Mouse (Mus musculus) liver, adult (tissue): Measurements from ENCODE around the gene Taok3.

Experiments
- GATA4 ChIP-seq: IDR thresholded peaks from 2 replicates; pipeline ENCODE4 v1.6.1; 2014; ENCODE audit warnings: mild to moderate bottlenecking, low read length; ENCODE audit not compliant: insufficient replicate concordance

Taok3 gene

DNA sequence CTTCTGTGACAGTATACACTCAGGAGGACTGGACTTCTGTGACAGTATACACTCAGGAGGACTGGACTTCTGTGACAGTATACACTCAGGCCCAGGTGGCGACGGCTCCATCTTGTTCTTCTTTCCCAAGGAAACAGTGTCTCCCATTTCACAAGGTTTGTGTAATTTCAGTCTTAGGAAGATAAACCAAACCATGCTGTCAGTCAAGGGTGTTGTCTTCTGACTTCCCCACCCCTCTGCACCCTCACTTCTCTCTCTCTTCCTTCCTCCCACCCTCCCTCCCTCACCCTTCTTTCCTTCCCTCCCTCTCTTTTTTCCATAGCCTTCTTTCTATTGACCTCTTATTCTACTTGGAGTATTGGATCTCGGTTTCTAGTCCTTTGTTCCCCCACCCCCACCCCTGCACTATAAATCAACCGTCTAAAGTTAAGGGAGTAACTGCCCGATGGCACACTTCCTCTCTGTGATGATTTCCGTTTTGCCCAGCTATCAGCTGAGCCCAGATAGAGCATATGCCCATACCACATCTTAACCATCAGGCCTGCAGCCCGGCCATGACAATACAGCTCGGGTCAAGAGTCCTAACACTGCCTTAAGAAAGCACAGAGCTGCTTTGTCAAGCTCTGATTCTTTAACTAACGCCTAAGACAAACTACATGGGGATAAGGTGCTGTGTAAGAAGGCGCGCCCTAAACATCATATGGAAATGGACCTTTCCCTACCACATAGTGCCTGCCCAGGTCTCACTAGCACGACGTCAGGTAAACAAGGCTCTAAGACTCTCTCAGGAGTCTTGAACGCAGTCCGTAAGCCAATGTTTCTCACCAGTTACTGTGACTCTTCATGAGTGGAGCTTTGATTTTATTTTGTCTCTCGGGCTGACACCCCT is 29.4 kb downstream of the Taok3 start:
- TF ChIP-seq GATA4: no peak

GRCm38 (mm10) chr5:117150068-117150467 is 30.1 kb downstream of the Taok3 start:
- no peak for TF ChIP-seq GATA4

DNA sequence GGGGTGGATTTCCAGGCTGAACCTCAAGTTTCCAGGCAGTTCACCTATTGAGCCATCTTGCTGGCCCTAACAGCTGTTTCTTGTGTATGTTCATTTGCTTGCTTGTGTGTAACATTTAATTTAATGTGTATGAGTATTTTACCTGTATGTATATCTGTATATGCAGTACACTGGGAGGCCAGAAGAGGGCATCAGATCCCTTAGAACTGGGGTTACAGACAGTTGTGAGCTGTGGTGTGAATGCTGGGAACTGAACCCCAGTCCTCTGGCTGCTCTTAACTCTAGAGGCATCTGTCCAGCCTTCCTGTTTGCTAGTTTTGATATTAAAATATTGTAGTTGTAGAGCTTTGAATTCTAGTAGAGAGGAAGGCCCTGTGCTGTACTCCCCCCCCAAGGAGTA is 33.0 kb downstream of the Taok3 start:
- TF ChIP-seq GATA4: no peak

GRCm38 (mm10) chr5:117153527-117154091 is 33.7 kb downstream of the Taok3 start:
- no peak for TF ChIP-seq GATA4

DNA sequence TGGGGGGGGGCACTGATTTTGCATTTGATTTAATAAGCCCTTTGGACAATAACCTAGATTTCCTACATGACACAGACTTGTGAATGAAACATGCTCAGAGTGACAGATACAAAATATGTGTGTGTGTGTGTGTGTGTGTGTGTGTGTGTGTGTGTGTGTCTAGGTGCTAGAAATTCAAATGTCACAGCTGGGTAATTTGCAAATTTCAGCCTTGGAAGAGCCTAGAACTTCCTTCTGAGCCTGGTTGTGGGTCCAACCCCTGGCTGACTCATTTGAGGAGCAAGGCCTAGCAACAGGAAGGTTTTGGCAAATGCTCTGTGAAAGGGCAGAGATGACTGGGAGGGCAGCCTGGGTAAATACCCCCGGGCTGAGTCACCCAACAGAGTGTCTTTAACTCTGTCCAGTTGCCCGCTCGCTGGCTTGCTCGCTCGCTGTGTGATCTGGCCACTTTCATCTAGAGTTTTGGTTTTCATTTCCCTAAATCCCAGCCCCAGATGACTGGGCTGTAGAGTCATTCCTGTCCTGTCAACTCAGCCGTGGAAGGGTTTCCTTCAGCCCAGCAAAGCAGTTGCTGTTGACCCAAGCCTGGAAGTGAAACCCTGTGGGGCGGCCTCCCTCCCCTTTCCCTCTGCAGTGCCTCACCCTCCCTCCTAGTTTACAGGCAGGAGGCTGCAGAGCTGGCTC is 38.5 kb downstream of the Taok3 start:
- TF ChIP-seq GATA4: no peak

- no peak for TF ChIP-seq GATA4
Observed at GRCm38 (mm10) chr5:117159326-117159725, 39.4 kb downstream of the Taok3 start.

GRCm38 (mm10) chr5:117159805-117160291 is 39.9 kb downstream of the Taok3 start:
- TF ChIP-seq GATA4: no peak

DNA sequence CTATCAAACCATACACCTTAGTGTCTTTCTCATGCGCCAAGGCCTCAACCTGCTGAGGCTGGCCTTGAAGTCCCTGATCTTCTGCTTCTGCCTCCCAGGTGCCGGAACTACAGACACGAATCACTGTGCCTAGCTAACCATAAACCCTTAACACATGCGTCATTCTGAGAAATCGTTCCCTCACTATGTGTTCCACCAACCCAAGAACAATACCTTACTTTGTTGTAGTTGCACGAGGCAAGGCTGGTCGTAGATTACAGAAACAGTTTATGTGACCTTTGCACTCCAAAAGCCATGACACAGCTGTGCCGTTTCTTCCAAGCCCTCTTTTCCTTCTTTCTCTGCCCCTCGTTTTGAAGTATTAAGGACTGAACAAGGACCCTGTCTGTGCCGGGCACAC is 40.6 kb downstream of the Taok3 start:
- no peak for TF ChIP-seq GATA4

DNA sequence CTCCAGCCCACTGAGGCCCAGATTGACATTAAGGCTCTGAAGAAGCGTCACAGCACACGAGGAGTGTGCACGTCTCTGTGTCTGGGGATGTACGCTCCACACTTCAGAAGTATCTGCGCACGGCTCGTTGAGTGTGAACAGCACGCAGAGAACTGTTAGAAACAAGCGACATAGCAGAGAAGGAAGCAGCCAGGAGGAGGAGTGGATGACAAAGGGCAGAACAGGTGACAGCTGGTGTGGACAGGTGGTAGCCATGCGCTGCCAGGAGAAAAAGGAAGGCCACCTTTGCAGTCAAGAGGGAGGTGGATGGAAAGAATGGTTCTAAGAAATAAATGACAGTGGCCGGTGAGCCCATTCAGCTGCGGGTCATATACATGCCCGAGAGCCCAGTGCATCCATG is 43.9 kb downstream of the Taok3 start:
- TF ChIP-seq GATA4: no peak

DNA sequence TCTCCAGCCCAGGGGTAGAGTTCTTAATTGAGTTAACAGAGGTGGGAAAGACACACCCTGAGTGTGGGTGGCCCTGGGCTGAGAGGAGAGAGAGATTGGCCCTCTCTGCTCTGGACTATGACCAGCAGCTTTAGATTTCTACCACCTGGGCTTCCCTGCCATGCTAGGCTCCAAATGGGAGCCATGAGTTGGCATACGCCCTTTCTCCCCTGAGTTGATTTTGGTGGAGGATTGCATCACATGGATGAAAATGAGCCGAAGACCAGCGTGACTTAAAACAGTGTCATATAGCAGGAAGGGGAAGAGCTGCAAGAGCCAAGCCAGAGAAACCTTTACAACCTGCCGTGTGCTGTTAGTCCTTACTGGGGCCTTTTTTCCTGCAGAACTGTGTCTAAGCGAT is 44.6 kb downstream of the Taok3 start:
- no peak for TF ChIP-seq GATA4

DNA sequence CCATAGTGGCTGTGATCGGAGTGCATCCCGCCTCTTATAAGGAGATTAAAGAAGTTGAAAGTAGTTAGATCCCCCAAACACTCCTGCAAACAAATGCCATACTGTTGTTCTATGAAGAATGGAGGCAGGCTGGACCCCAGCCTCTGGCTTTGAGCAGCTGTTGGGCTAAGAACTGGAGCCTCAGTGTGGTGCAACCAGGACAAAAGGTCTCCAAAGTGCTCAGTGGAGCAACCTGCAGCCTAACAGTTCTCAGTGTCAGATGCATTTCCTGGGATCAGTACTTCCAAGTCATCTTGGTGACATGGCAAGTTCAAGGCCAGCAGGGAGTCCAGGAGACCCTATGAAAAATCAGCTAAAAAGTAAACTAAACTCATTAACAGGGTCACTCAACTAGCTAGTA is 45.0 kb downstream of the Taok3 start:
- TF ChIP-seq GATA4: no peak

DNA sequence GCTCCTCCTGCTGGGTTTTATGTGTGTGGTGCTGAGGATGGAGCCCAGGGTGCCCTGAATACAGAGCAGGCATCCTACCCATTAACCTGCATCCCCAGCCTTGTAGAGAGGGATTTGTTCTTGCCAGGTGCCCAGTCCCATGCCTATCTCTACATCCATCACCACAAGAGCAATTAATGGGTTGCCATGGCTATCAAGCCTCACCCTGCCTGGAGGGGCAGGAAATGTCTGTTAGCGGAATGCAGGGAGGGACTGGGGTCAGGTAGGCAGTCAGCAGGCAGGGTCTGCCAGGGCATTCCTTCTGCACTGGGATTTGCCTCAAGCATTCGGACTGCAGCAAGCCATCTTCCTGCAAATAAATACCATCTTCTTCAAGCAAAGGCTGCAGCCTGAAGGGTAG is 46.0 kb downstream of the Taok3 start:
- TF ChIP-seq GATA4: no peak

DNA sequence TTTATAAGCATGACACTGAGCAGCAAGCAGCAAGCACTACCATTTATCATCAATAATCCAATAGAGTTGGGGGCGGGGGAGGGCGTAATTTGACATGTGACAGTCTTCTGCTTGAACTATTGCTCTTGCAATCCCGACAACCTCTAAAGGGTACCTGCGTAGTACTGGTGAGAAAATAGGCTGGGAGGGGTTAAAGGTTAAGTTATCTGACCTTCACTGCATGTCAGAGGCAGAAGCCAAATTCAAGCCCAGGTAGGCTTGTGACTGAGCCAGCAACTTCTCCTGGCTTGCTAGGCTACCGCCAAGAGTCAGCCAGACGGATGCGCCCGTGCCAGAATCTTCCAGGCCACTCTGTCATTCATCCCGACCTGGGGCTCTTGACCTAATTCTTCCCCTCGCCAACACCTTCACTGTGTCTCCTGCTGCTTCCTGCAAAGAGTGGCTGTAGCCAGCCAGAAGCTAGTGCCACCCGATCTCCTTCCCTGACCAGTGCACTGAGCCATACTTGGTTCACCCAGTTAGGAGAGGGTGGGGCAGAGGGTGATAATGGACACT is 47.0 kb downstream of the Taok3 start:
- TF ChIP-seq GATA4: no peak; the same call in 1 of the 2 replicates

DNA sequence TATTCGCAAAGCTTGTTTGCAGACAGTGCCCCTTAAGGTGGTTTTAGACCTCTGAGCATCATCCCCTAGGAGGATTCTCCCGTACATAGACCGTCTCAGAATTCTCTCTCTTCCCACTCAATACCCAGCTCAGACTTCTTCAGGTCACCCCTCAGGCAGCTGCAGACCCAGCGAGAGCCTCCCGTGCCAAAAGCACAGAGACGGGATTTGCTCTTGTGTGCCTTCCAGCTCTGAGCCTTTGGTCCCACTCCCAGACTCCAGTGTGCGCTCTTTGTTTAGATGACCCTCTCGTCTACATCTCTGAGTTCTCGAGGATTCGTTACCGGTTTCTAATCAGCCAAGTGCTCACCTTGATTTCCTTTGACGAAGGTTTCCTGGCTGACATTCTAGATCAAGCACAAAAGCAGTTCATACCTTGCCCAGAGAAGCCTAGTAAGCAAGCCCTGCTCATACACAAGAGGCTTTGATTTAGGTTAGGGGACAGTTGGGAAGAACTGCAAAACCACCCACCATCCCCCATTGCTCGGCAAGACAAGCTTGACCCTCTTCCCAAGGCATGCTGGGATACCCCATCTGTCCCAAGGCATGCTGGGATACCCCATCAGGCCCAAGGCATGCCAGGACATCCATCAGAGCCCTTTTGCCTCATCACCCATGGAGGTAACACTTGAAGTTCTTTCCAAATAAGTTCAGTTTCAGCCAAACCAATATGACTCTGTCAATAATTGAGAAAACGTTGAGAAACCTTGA is 48.6 kb downstream of the Taok3 start:
- no peak for TF ChIP-seq GATA4

DNA sequence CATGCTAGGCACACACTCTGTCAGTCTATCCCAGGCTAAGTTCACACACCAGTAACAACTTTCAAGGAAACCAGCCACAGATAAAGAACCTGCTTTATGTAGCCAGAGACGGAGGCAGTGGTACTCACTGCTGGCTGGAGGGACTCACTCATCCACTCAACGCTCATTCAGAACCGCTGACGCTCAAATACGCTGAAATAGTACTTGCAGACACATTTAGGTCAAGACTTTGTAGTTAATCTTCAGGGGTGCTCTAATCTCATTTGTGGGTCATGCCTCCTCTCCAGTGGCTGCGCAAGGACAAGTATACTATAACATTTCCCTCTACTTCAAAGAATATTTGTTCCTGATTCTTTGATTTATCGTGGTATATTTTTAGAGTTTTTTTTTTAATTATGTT is 54.1 kb downstream of the Taok3 start:
- TF ChIP-seq GATA4: no peak
